Mouse (Mus musculus) lung, postnatal 10 days (tissue): ENCODE measurements around the gene Mr1.
A peak's percentile ranks its signal among the peaks of the same experiment; 100 is the strongest.

Experiments
- DNase-seq: peaks from one replicate; pipeline ENCODE4 v3.0.0; 2021

Mr1 gene

GRCm38 (mm10) chr1:155127429-155127934, 19.1 kb downstream of the Mr1 start:
- no peak for DNase-seq

GRCm38 (mm10) chr1:155126716-155127115, 19.9 kb downstream of the Mr1 start:
- no peak for DNase-seq

GRCm38 (mm10) chr1:155124397-155124796, 22.2 kb downstream of the Mr1 start:
- DNase-seq = no peak

- peak; percentile 92 for DNase-seq
Measured at GRCm38 (mm10) chr1:155121977-155122939, 24.4 kb downstream of the Mr1 start.

GRCm38 (mm10) chr1:155119719-155120118, 26.9 kb downstream of the Mr1 start:
- DNase-seq = no peak

GRCm38 (mm10) chr1:155113946-155114345, 32.7 kb downstream of the Mr1 start:
- DNase-seq = peak; percentile 44

GRCm38 (mm10) chr1:155112875-155113274, 33.7 kb downstream of the Mr1 start:
- no peak for DNase-seq

GRCm38 (mm10) chr1:155112118-155112517, 34.5 kb downstream of the Mr1 start:
- no peak for DNase-seq

- DNase-seq = no peak
Measured at GRCm38 (mm10) chr1:155111491-155111890, 35.1 kb downstream of the Mr1 start.

- DNase-seq = peak; percentile 39
Measured at GRCm38 (mm10) chr1:155109387-155110350, 36.9 kb downstream of the Mr1 start.

- peak; percentile 34 for DNase-seq
Measured at GRCm38 (mm10) chr1:155108412-155108811, 38.2 kb downstream of the Mr1 start.

GRCm38 (mm10) chr1:155107843-155108242, 38.8 kb downstream of the Mr1 start:
- no peak for DNase-seq

- no peak for DNase-seq
Measured at GRCm38 (mm10) chr1:155106310-155106709, 40.3 kb downstream of the Mr1 start.

- no peak for DNase-seq
Measured at GRCm38 (mm10) chr1:155103991-155104390, 42.6 kb downstream of the Mr1 start.

- no peak for DNase-seq
Measured at GRCm38 (mm10) chr1:155102631-155103030, 44.0 kb downstream of the Mr1 start.

GRCm38 (mm10) chr1:155099280-155099848, 47.2 kb downstream of the Mr1 start, which contains the start of gene Ier5:
Gene Ier5 (minus strand): TSS chr1:155099636.
- peak; percentile 98 for DNase-seq

- peak; percentile 72 for DNase-seq
Measured at GRCm38 (mm10) chr1:155098486-155099279, 47.9 kb downstream of the Mr1 start.

- DNase-seq = peak; percentile 61
Measured at GRCm38 (mm10) chr1:155097931-155098485, 48.6 kb downstream of the Mr1 start.

- DNase-seq = peak; percentile 29
Measured at GRCm38 (mm10) chr1:155097354-155097753, 49.3 kb downstream of the Mr1 start.

- DNase-seq = no peak
Measured at GRCm38 (mm10) chr1:155096620-155097261, 49.9 kb downstream of the Mr1 start.
